Mouse (Mus musculus) MEL (cell line): ENCODE data around the gene Trem1. TPM values are rescaled to one million over a fixed set of nuclear protein-coding genes. Genes with fewer than 3 reads are reported as not detected.

Experiments
- DNase-seq: peaks from one replicate; pipeline ENCODE4 v3.0.0; 2011; ENCODE audit warnings: low read depth, low spot score
- H3K27ac ChIP-seq: 2 replicates; pipeline ENCODE4 v1.5.1; 2012; ENCODE audit warnings: low read depth, mild to moderate bottlenecking, control low read depth, low read length, moderate library complexity; ENCODE audit not compliant: control insufficient read depth
- H3K27me3 ChIP-seq, 2 experiments: fragments of 150-350 bp in 1 of 2; sonication (generic) in 1 of 2; 2 replicates each; pipeline ENCODE4 v1.6.1; 2012; ENCODE audit warnings: low read length in 2 of 2, mild to moderate bottlenecking in 2 of 2, improper control_type of control experiment in 1 of 2, moderate library complexity in 1 of 2; ENCODE audit not compliant: insufficient read depth in 2 of 2, control insufficient read depth in 1 of 2
- H3K36me3 ChIP-seq, 2 experiments: 2 replicates each; pipeline ENCODE4 v1.6.1; 2012 to 2014; ENCODE audit warnings: low read length in 2 of 2, improper control_type of control experiment in 1 of 2, inconsistent platforms in 1 of 2, mild to moderate bottlenecking in 1 of 2; ENCODE audit not compliant: insufficient read depth in 2 of 2, control insufficient read depth in 1 of 2
- H3K4me1 ChIP-seq, 2 experiments: fragments of 150-350 bp in 1 of 2; sonication (generic) in 1 of 2; 2 replicates each; pipeline ENCODE4 v1.6.1; 2012; ENCODE audit warnings: low read length in 2 of 2, improper control_type of control experiment in 1 of 2, mild to moderate bottlenecking in 1 of 2; ENCODE audit not compliant: insufficient read depth in 2 of 2, control insufficient read depth in 1 of 2
- H3K4me3 ChIP-seq, 2 experiments: fragments of 150-350 bp in 1 of 2; sonication (generic) in 1 of 2; 2 replicates each; pipeline ENCODE4 v1.5.1; 2012; ENCODE audit warnings: low read depth in 2 of 2, low read length in 2 of 2, mild to moderate bottlenecking in 2 of 2, moderate library complexity in 2 of 2, control low read depth in 1 of 2, improper control_type of control experiment in 1 of 2; ENCODE audit not compliant: control insufficient read depth in 1 of 2, insufficient read depth in 1 of 2
- H3K79me2 ChIP-seq: 2 replicates; pipeline ENCODE4 v1.6.1; 2012; ENCODE audit warnings: mild to moderate bottlenecking, low read length, moderate library complexity; ENCODE audit not compliant: control insufficient read depth, poor library complexity, insufficient read depth
- H3K9ac ChIP-seq: 2 replicates; pipeline ENCODE4 v1.6.1; 2012; ENCODE audit warnings: low read depth, mild to moderate bottlenecking, control low read depth, low read length, moderate library complexity; ENCODE audit not compliant: control insufficient read depth, poor library complexity, severe bottlenecking
- H3K9me3 ChIP-seq: fragments of 150-350 bp; sonication (generic); replicated peaks from 2 replicates; pipeline ENCODE4 v1.6.1; 2012; ENCODE audit warnings: mild to moderate bottlenecking, low read length, improper control_type of control experiment, moderate library complexity; ENCODE audit not compliant: insufficient read depth
- BHLHE40 ChIP-seq: IDR thresholded peaks from 2 replicates; pipeline ENCODE4 v1.6.1; 2012; ENCODE audit warnings: low read depth, mild to moderate bottlenecking, inconsistent platforms, low read length, improper control_type of control experiment, borderline replicate concordance
- CHD2 ChIP-seq: IDR thresholded peaks from 2 replicates; pipeline ENCODE4 v1.6.1; 2011; ENCODE audit warnings: low read length, improper control_type of control experiment
- E2F4 ChIP-seq: IDR thresholded peaks from 2 replicates; pipeline ENCODE4 v1.6.1; 2011; ENCODE audit warnings: low read depth, low read length, improper control_type of control experiment, borderline replicate concordance
- ELF1 ChIP-seq: IDR thresholded peaks from 2 replicates; pipeline ENCODE4 v1.6.1; 2014; ENCODE audit warnings: low read depth, mild to moderate bottlenecking, inconsistent platforms, low read length, improper control_type of control experiment, moderate library complexity
- EP300 ChIP-seq, 2 experiments: IDR thresholded peaks; 2 replicates each; pipeline ENCODE4 v1.6.1; 2011; ENCODE audit warnings: improper control_type of control experiment in 2 of 2, low read length in 2 of 2, low read depth in 1 of 2, mild to moderate bottlenecking in 1 of 2
- ETS1 ChIP-seq: IDR thresholded peaks from 2 replicates; pipeline ENCODE4 v1.6.1; 2012; ENCODE audit warnings: low read depth, mild to moderate bottlenecking, inconsistent platforms, low read length, improper control_type of control experiment, moderate library complexity
- GATA1 ChIP-seq: IDR thresholded peaks from 2 replicates; pipeline ENCODE4 v1.6.1; 2011; ENCODE audit warnings: low read depth, low read length, improper control_type of control experiment
- HCFC1 ChIP-seq: IDR thresholded peaks from 2 replicates; pipeline ENCODE4 v1.6.1; 2012; ENCODE audit warnings: low read depth, mild to moderate bottlenecking, inconsistent platforms, low read length, improper control_type of control experiment, moderate library complexity
- MYC ChIP-seq: IDR thresholded peaks from 2 replicates; pipeline ENCODE4 v1.6.1; 2011; ENCODE audit warnings: low read depth, mild to moderate bottlenecking, low read length, improper control_type of control experiment, moderate library complexity
- POLR2A ChIP-seq, 2 experiments: IDR thresholded peaks; 2 replicates each; pipeline ENCODE4 v1.6.1; 2011 to 2012; ENCODE audit warnings: low read length in 2 of 2, mild to moderate bottlenecking in 2 of 2, control low read depth in 1 of 2, improper control_type of control experiment in 1 of 2, low read depth in 1 of 2, moderate library complexity in 1 of 2; ENCODE audit not compliant: control insufficient read depth in 1 of 2, insufficient read depth in 1 of 2, poor library complexity in 1 of 2
- POLR2AphosphoS2 ChIP-seq: IDR thresholded peaks from 2 replicates; pipeline ENCODE4 v1.6.1; 2011; ENCODE audit warnings: low read length, improper control_type of control experiment
- RCOR1 ChIP-seq: IDR thresholded peaks from 2 replicates; pipeline ENCODE4 v1.6.1; 2012; ENCODE audit warnings: low read depth, mild to moderate bottlenecking, inconsistent platforms, low read length, improper control_type of control experiment
- TAL1 ChIP-seq: IDR thresholded peaks from 2 replicates; pipeline ENCODE4 v1.6.1; 2012; ENCODE audit warnings: mild to moderate bottlenecking, inconsistent platforms, low read length, moderate library complexity, mixed read lengths
- USF1 ChIP-seq: IDR thresholded peaks from 2 replicates; pipeline ENCODE4 v1.6.1; 2014; ENCODE audit warnings: low read depth, mild to moderate bottlenecking, inconsistent platforms, low read length, improper control_type of control experiment, moderate library complexity
- USF2 ChIP-seq, 2 experiments: IDR thresholded peaks; 2 replicates each; pipeline ENCODE4 v1.6.1; 2011 to 2012; ENCODE audit warnings: improper control_type of control experiment in 2 of 2, low read length in 2 of 2, borderline replicate concordance in 1 of 2, inconsistent platforms in 1 of 2, low read depth in 1 of 2, mild to moderate bottlenecking in 1 of 2; ENCODE audit not compliant: insufficient read depth in 1 of 2
- ZNF384 ChIP-seq: IDR thresholded peaks from 2 replicates; pipeline ENCODE4 v1.6.1; 2012; ENCODE audit warnings: low read depth, mild to moderate bottlenecking, inconsistent platforms, low read length, improper control_type of control experiment
- polyA plus RNA-seq, 2 experiments: library from polyadenylated mRNA; stranded (reverse) in 1 of 2; unstranded in 1 of 2; fragments of >175 nt in 1 of 2; fragments of >200 nt in 1 of 2; gene quantifications; 2 replicates each; pipeline versions ENCODE4 v1.2.1 to v1.2.4; 2012; ENCODE audit warnings: low replicate concordance in 2 of 2, low read depth in 1 of 2; ENCODE audit not compliant: insufficient read length in 2 of 2, insufficient read depth in 1 of 2, missing spikeins in 1 of 2
- total RNA-seq: library from RNA; depleted of rRNA; stranded (reverse); fragments of 300-350 nt; gene quantifications from 2 replicates; pipeline ENCODE4 v1.2.3, GENCODE M21; 2012

Gene Trem1
- total and polyA plus RNA-seq, 3 experiments, result 0.06 TPM; not detected in 2

GRCm38 (mm10) chr17:48268276-48268675 lies 35.7 kb downstream of the Trem1 start:
- no peaks in the 10 kb centered on the region for H3K27me3 ChIP-seq
- no peaks in the 10 kb centered on the region for H3K79me2 ChIP-seq
- DNase-seq, result peak; percentile 27
- TF ChIP-seq USF1 (no peak), ELF1 (no peak), ZNF384 (no peak)
- no peak overlapping the region for H3K27ac ChIP-seq
- H3K4me1 ChIP-seq, result peaks cover 3 to 52% of the 10 kb centered on the region in 2 experiments
- no peaks in the 10 kb centered on the region for H3K9me3 ChIP-seq
- H3K36me3 ChIP-seq, result peaks cover 0 to 57% of the 10 kb centered on the region in 2 experiments; a peak in 2 of 4 replicates
- H3K4me3 ChIP-seq, result no peak overlapping the region
- no peak overlapping the region for H3K9ac ChIP-seq

- no peak overlapping the region for H3K9ac ChIP-seq
- H3K27ac ChIP-seq, result no peak overlapping the region
- H3K79me2 ChIP-seq, result no peaks in the 10 kb centered on the region
- peak; percentile 50 for DNase-seq
- peaks cover 9 to 54% of the 10 kb centered on the region in 2 experiments for H3K4me1 ChIP-seq
- no peaks in the 10 kb centered on the region for H3K9me3 ChIP-seq
- no peak for TF ChIP-seq CHD2
- peak; percentile 96 for TF ChIP-seq RCOR1
- TF ChIP-seq HCFC1, result no peak
- TF ChIP-seq POLR2AphosphoS2, result no peak
- 0 out of 2 replicates have a peak, but pooled peaks have one; percentile 37 for TF ChIP-seq MYC
- TF ChIP-seq GATA1, result peak; percentile 76
- TF ChIP-seq POLR2A (IDR thresholded peaks at IDR 0.05; ENCODE audit: control insufficient read depth in 1 of 2, insufficient read depth in 1 of 2, low read depth in 1 of 2, low read length in 2 of 2, poor library complexity in 1 of 2), result no peak
- no peak for TF ChIP-seq TAL1
- TF ChIP-seq BHLHE40, result no peak
- no peak for TF ChIP-seq USF1
- TF ChIP-seq E2F4, result no peak
- TF ChIP-seq USF2 (IDR thresholded peaks at IDR 0.05; ENCODE audit: borderline replicate concordance in 1 of 2, insufficient read depth in 1 of 2, low read depth in 1 of 2, low read length in 2 of 2), result no peak
- peak; percentile 67 to 79 for TF ChIP-seq EP300 (IDR thresholded peaks at IDR 0.05; ENCODE audit: low read depth in 1 of 2, low read length in 2 of 2)
- 0 out of 2 replicates have a peak, but pooled peaks have one; percentile 23 for TF ChIP-seq ETS1
- peaks cover 0 to 63% of the 10 kb centered on the region in 2 experiments; a peak in 2 of 4 replicates for H3K36me3 ChIP-seq
- no peaks in the 10 kb centered on the region for H3K27me3 ChIP-seq
- H3K4me3 ChIP-seq, result no peak overlapping the region
Measured at GRCm38 (mm10) chr17:48269833-48270232, 37.3 kb downstream of the Trem1 start.
